Mouse (Mus musculus): ENCODE measurements around the gene Vamp9.

Vamp9 gene

GRCm38 (mm10) chr5:99952513-99952912, 46.5 kb downstream of the Vamp9 start:
- no peak for DNase-seq

GRCm38 (mm10) chr5:99953883-99954282, 47.8 kb downstream of the Vamp9 start:
- DNase-seq = no peak

GRCm38 (mm10) chr5:99958666-99959065, 52.6 kb downstream of the Vamp9 start:
- DNase-seq = peak; percentile 60

GRCm38 (mm10) chr5:99959236-99959936, 53.3 kb downstream of the Vamp9 start:
- no peak for DNase-seq

GRCm38 (mm10) chr5:99959960-99960359, 53.9 kb downstream of the Vamp9 start:
- DNase-seq = no peak

GRCm38 (mm10) chr5:99973941-99974340, 67.9 kb downstream of the Vamp9 start:
- peak; percentile 20 for DNase-seq

- no peak for DNase-seq
Observed at GRCm38 (mm10) chr5:99975061-99975460, 69.0 kb downstream of the Vamp9 start.

- DNase-seq = no peak
Observed at GRCm38 (mm10) chr5:99975776-99976175, 69.7 kb downstream of the Vamp9 start.

- DNase-seq = no peak
Observed at GRCm38 (mm10) chr5:99976334-99976955, 70.4 kb downstream of the Vamp9 start.

GRCm38 (mm10) chr5:99977516-99978301, 71.7 kb downstream of the Vamp9 start:
- peak; percentile 87 for DNase-seq

- DNase-seq = peak; percentile 97
Observed at GRCm38 (mm10) chr5:99978699-99979442, 72.8 kb downstream of the Vamp9 start, which contains the start of the genes Hnrnpd and 4930524J08Rik. TSS of gene Hnrnpd (minus strand) at chr5:99978938. TSS of gene 4930524J08Rik (plus strand) at chr5:99979061.

- DNase-seq = peak; percentile 12
Observed at GRCm38 (mm10) chr5:99983452-99984061, 77.5 kb downstream of the Vamp9 start.

- DNase-seq = no peak
Observed at GRCm38 (mm10) chr5:99994166-99994565, 88.1 kb downstream of the Vamp9 start.

- no peak for DNase-seq
Observed at GRCm38 (mm10) chr5:99994680-99995079, 88.6 kb downstream of the Vamp9 start.

- DNase-seq = no peak
Observed at GRCm38 (mm10) chr5:100000048-100000447, 94.0 kb downstream of the Vamp9 start.

GRCm38 (mm10) chr5:100000500-100000899, 94.4 kb downstream of the Vamp9 start:
- DNase-seq = no peak

All from lung, postnatal 36 days (tissue).